Mouse (Mus musculus): ENCODE measurements around the gene Pomp. TPM values are rescaled to one million over a fixed set of nuclear protein-coding genes. Genes with fewer than 3 reads are reported as not detected.
A peak's percentile ranks its signal among the peaks of the same experiment; 100 is the strongest.

The Pomp gene
- polyA plus RNA-seq (2015; fragmentation: Nextera tagmentation; extraction: Ambion mirVana): 461 and 478 TPM in 2 replicates

- Histone ChIP-seq H3K4me2 (peak within 1 kb of the TSS; percentile 92), H3K27ac (replicated peaks) (peak within 1 kb of the TSS; percentile 80), H3K9ac (peak within 1 kb of the TSS; percentile 87), H3K4me1 (replicated peaks) (peaks cover 25% of the 10 kb centered on the region), H3K36me3 (peaks cover 16% of the 10 kb centered on the region), H3K4me3 (peak within 1 kb of the TSS; percentile 85), H3K9me3 (no peaks in the 10 kb centered on the region), H3K27me3 (no peaks in the 10 kb centered on the region)
- WGBS: 1% methylated on average over 62 of the region's 68 CpGs
- peak; percentile 96 for ATAC-seq (ENCODE audit: low FRiP score, low read depth)
These were observed at the start of gene Pomp for GRCm38 (mm10) chr5:147860449-147861261. Pomp (plus strand) TSS chr5:147860461.

DNA sequence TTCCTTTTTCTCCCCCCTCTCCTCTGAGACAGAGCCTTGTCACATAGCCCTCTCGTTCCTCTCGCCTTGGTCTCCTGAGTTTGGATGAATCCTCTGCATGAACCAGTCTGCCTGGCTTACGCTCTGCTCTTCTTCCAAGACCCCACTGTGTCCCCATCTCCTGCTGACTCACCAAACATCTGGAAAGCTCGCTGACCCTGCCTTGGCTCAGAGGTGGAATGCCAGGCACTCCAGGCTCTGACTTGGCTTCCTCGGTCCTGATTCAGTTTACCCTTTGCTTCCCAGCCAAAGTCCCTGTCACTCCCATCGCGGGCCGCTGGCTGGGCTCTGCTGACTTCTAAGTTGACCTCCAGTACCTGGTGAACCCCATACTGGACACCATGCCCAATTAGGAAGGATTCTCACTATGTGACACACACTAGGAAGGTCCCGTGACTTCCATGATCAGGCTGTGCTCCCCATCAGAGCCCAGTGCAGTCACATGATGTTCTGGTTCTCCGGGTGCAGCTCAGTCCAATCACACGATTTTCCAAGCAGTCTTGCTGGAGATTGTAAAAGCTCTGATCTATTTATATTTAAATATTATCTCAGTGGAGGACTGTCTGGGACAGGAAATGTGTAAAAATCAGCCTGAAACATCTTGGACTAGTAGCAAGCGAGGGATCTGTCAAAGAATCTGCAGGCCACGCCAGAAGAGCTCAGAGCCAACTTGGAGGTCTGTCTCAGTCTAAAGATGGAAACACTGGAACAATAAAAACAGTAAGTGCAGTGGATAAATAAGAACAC, 47.8 kb upstream of the Pomp start:
- no peaks in the 10 kb centered on the region for H3K9me3 ChIP-seq
- H3K4me2 ChIP-seq: no peak overlapping the region
- ATAC-seq (ENCODE audit: low FRiP score, low read depth): no peak
- no peak overlapping the region for H3K4me3 ChIP-seq
- no peaks in the 10 kb centered on the region for H3K36me3 ChIP-seq
- WGBS: 84% methylated on average over 13 of the region's 13 CpGs
- H3K27ac ChIP-seq (replicated peaks): no peak overlapping the region
- H3K27me3 ChIP-seq: no peaks in the 10 kb centered on the region
- no peaks in the 10 kb centered on the region for H3K4me1 ChIP-seq (replicated peaks)
- H3K9ac ChIP-seq: no peak overlapping the region

- no peak for ATAC-seq (ENCODE audit: low FRiP score, low read depth)
These were observed 45.3 kb upstream of the Pomp start for GRCm38 (mm10) chr5:147814971-147815370.

DNA sequence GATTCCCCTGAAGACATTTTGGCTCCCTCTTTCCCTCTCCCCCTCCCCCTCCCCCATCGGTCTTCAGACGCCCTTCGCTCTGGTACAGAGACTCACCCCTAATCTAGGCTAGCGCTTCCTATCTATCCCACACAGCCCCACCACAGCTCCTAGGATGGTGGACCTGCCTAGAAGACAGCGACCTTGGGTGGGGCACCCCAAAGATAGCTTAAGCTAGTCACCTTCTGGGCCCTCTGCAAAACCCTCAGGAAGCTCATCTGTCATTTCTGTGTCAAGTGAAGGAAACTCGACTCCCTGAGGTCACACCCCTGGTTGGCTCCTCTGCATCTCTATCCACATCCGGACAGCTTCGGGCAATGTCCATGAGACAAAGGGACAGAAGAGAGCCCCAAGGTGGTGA, 44.7 kb upstream of the Pomp start:
- H3K4me1 ChIP-seq (replicated peaks): no peaks in the 10 kb centered on the region
- 85% methylated on average over 8 of the region's 8 CpGs for WGBS
- no peaks in the 10 kb centered on the region for H3K9me3 ChIP-seq
- no peak for ATAC-seq (ENCODE audit: low FRiP score, low read depth)
- H3K36me3 ChIP-seq: no peaks in the 10 kb centered on the region
- H3K4me2 ChIP-seq: no peak overlapping the region
- H3K27me3 ChIP-seq: no peaks in the 10 kb centered on the region
- no peak overlapping the region for H3K4me3 ChIP-seq
- H3K27ac ChIP-seq (replicated peaks): no peak overlapping the region
- no peak overlapping the region for H3K9ac ChIP-seq

More at GRCm38 (mm10) chr5:147814971-147815370, 45.3 kb upstream of the Pomp start:
- no peak overlapping the region for H3K27ac ChIP-seq (replicated peaks)
- H3K9me3 ChIP-seq: no peaks in the 10 kb centered on the region
- H3K4me3 ChIP-seq: no peak overlapping the region
- no peak overlapping the region for H3K4me2 ChIP-seq
- no peaks in the 10 kb centered on the region for H3K36me3 ChIP-seq
- no peaks in the 10 kb centered on the region for H3K27me3 ChIP-seq
- no peak overlapping the region for H3K9ac ChIP-seq
- no peaks in the 10 kb centered on the region for H3K4me1 ChIP-seq (replicated peaks)
- WGBS: 82% methylated on average over 13 of the region's 13 CpGs

DNA sequence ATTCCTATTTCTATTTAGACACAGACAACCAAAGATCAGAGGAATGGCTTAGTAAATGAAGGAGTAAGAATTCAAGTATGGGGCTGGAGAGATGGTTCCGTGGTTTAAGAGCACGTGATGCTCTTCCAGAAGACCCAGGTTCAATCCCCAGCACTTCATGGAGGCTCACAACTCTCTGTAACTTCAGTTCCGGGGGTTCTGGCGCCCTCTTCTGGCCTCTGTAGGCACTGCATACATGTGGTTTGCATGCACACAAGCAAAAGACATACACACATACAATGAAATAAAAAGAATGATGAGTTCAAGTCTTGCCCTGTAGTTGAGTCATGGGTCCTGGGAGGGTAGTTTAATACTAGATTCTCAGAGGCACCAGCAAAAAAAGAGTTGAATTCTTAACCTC, 43.8 kb upstream of the Pomp start:
- WGBS: 75% methylated on average over 4 of the region's 4 CpGs
- Histone ChIP-seq H3K4me3 (no peak overlapping the region), H3K27ac (replicated peaks) (no peak overlapping the region), H3K4me2 (no peak overlapping the region), H3K9me3 (no peaks in the 10 kb centered on the region), H3K9ac (no peak overlapping the region), H3K27me3 (no peaks in the 10 kb centered on the region), H3K36me3 (no peaks in the 10 kb centered on the region), H3K4me1 (replicated peaks) (no peaks in the 10 kb centered on the region)
- no peak for ATAC-seq (ENCODE audit: low FRiP score, low read depth)

DNA sequence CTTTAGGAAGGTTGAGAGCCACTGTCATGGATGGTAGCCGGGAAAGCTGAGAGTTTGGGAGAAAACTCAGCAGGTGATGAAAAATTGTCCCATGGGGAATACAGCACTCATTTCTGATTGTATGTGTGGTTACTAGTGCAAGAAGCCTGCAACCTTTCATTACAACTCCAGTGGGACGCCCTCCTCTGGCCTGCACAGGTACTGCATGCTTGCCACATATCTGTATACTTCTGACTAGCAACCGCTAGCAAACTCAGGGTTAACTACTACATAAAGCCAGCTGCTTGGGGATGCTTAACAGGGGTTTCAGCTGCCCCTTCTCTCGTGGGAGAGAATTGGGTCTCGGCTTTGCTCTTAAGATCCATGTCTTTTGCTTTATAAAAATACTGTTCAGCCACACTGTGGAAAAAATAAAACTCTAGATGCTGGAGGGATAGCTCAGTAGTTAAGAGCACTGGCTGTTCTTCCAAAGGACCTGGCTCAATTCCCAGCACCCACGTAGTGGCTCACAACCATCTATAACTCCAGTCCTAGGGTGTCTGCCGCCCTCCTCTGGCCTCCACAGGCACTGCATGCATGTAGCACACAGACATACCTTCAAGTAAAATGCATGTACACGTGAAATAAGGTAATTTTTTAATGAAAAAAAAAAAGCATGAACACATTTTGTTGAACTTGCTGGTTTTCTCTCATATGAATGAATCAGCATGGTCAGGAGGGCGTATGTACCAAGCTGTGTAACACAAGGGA, 42.3 kb upstream of the Pomp start:
- no peaks in the 10 kb centered on the region for H3K36me3 ChIP-seq
- H3K9me3 ChIP-seq: no peaks in the 10 kb centered on the region
- WGBS: 91% methylated on average over 9 of the region's 9 CpGs
- H3K27ac ChIP-seq (replicated peaks): no peak overlapping the region
- H3K4me3 ChIP-seq: no peak overlapping the region
- no peaks in the 10 kb centered on the region for H3K27me3 ChIP-seq
- no peak overlapping the region for H3K9ac ChIP-seq
- no peaks in the 10 kb centered on the region for H3K4me1 ChIP-seq (replicated peaks)
- no peak overlapping the region for H3K4me2 ChIP-seq
- ATAC-seq (ENCODE audit: low FRiP score, low read depth): no peak

DNA sequence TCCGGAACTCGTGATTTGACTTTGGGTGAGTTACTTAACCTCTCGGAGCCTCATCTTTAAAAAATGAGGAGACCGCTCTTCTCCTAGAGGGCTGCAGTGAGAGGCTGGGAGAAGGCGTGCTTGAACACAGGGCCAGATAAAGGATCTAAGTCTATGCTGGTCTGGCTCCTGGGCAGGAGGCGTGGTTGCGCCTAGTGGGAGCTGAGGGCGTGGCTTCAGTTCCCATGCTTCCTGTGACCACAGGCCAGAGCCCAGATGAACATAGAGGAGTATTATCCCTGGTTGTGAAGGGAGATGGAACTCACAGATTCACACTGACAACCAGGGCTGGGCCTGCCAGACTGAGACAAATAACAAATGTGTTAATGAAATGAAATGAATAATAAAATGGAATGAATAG, 41.4 kb upstream of the Pomp start:
- H3K4me1 ChIP-seq (replicated peaks): no peaks in the 10 kb centered on the region
- no peak overlapping the region for H3K4me2 ChIP-seq
- no peaks in the 10 kb centered on the region for H3K36me3 ChIP-seq
- no peak overlapping the region for H3K9ac ChIP-seq
- no peak overlapping the region for H3K27ac ChIP-seq (replicated peaks)
- no peak overlapping the region for H3K4me3 ChIP-seq
- no peaks in the 10 kb centered on the region for H3K27me3 ChIP-seq
- WGBS: 94% methylated on average over 8 of the region's 8 CpGs
- no peak for ATAC-seq (ENCODE audit: low FRiP score, low read depth)
- H3K9me3 ChIP-seq: no peaks in the 10 kb centered on the region

DNA sequence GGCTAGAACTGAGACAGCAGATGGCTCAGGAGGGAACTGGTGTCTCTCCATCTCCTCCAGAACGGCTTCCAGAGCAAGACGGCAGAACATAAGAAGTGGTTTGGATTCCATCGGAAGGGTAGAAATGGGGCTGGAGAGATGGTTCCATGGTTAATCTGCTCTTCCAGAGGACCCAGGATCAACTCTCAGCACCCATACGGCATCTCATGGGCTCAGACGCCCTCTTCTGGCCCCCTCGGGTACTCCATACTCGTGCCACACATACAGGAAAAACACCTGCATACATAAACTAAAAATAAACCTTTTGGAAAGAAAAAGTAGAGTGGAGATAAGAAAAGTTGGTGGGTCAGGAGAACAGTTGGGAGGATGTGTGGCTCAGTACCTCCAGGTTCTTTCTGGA, 40.4 kb upstream of the Pomp start:
- Histone ChIP-seq H3K4me2 (no peak overlapping the region), H3K4me3 (no peak overlapping the region), H3K9me3 (no peaks in the 10 kb centered on the region), H3K9ac (no peak overlapping the region), H3K4me1 (replicated peaks) (no peaks in the 10 kb centered on the region), H3K27ac (replicated peaks) (no peak overlapping the region), H3K36me3 (no peaks in the 10 kb centered on the region), H3K27me3 (no peaks in the 10 kb centered on the region)
- ATAC-seq (ENCODE audit: low FRiP score, low read depth): no peak
- 86% methylated on average over 7 of the region's 7 CpGs for WGBS

GRCm38 (mm10) chr5:147824021-147824605, 36.1 kb upstream of the Pomp start:
- no peak overlapping the region for H3K4me2 ChIP-seq
- no peak overlapping the region for H3K27ac ChIP-seq (replicated peaks)
- H3K36me3 ChIP-seq: no peaks in the 10 kb centered on the region
- ATAC-seq (ENCODE audit: low FRiP score, low read depth): no peak
- H3K9ac ChIP-seq: no peak overlapping the region
- no peaks in the 10 kb centered on the region for H3K9me3 ChIP-seq
- no peaks in the 10 kb centered on the region for H3K27me3 ChIP-seq
- peaks cover 5% of the 10 kb centered on the region; the same call in 1 of the 2 replicates for H3K4me1 ChIP-seq (replicated peaks)
- 80% methylated on average over 13 of the region's 13 CpGs for WGBS
- no peak overlapping the region for H3K4me3 ChIP-seq

GRCm38 (mm10) chr5:147825375-147825969, 34.8 kb upstream of the Pomp start:
- Histone ChIP-seq H3K36me3 (no peaks in the 10 kb centered on the region), H3K27ac (replicated peaks) (no peak overlapping the region), H3K27me3 (no peaks in the 10 kb centered on the region), H3K4me3 (no peak overlapping the region), H3K4me1 (replicated peaks) (peaks cover 5% of the 10 kb centered on the region; the same call in 1 of the 2 replicates), H3K9me3 (no peaks in the 10 kb centered on the region), H3K4me2 (peak overlapping the region; percentile 25), H3K9ac (no peak overlapping the region)
- no peak for ATAC-seq (ENCODE audit: low FRiP score, low read depth)
- WGBS: 52% methylated on average over 22 of the region's 22 CpGs

GRCm38 (mm10) chr5:147826091-147826490, 34.2 kb upstream of the Pomp start:
- Histone ChIP-seq H3K4me3 (no peak overlapping the region), H3K9ac (no peak overlapping the region), H3K9me3 (no peaks in the 10 kb centered on the region), H3K27me3 (no peaks in the 10 kb centered on the region), H3K4me2 (peak overlapping the region; percentile 25), H3K4me1 (replicated peaks) (peaks cover 5% of the 10 kb centered on the region; the same call in 1 of the 2 replicates), H3K27ac (replicated peaks) (no peak overlapping the region), H3K36me3 (no peaks in the 10 kb centered on the region)
- WGBS: 66% methylated on average over 9 of the region's 9 CpGs
- ATAC-seq (ENCODE audit: low FRiP score, low read depth): no peak
